Mouse (Mus musculus): ENCODE data around the gene Acmsd. TPM values are rescaled to one million over a fixed set of nuclear protein-coding genes. Genes with fewer than 3 reads are reported as not detected.

Gene Acmsd
- total and polyA plus RNA-seq, 2 experiments from 2014 or later, result not detected

GRCm38 (mm10) chr1:127785882-127786281, 56.7 kb downstream of the Acmsd start:
- H3K4me2 ChIP-seq (ENCODE audit: low read depth, low read length), result no peak overlapping the region
- no peaks in the 10 kb centered on the region for H3K27me3 ChIP-seq (ENCODE audit: insufficient read depth, low read length)
- TF ChIP-seq CTCF (IDR thresholded peaks at IDR 0.05; ENCODE audit: low read depth), result no peak
- no peak overlapping the region for H3K4me3 ChIP-seq (ENCODE audit: low read length)
- no peaks in the 10 kb centered on the region for H3K4me1 ChIP-seq (ENCODE audit: insufficient read depth, low read length)
- H3K27ac ChIP-seq, result no peak overlapping the region
- no peak overlapping the region for H3K9ac ChIP-seq (replicated peaks; ENCODE audit: low read length)
- no peak for DNase-seq (ENCODE audit: low spot score)
- H3K9me3 ChIP-seq (ENCODE audit: low read length), result no peaks in the 10 kb centered on the region
- 62% methylated on average over 1 of the region's 1 CpGs for WGBS
- no peaks in the 10 kb centered on the region for H3K36me3 ChIP-seq (ENCODE audit: insufficient read depth, low read length)
- no peak for ATAC-seq

- 87% methylated on average over 6 of the region's 6 CpGs for WGBS
- no peak overlapping the region for H3K4me2 ChIP-seq (ENCODE audit: low read depth, low read length)
- no peak for ATAC-seq
- no peaks in the 10 kb centered on the region for H3K9me3 ChIP-seq (ENCODE audit: low read length)
- H3K27ac ChIP-seq, result no peak overlapping the region
- no peak for DNase-seq (ENCODE audit: low spot score)
- no peak overlapping the region for H3K4me3 ChIP-seq (ENCODE audit: low read length)
- no peaks in the 10 kb centered on the region for H3K27me3 ChIP-seq (ENCODE audit: insufficient read depth, low read length)
- H3K9ac ChIP-seq (replicated peaks; ENCODE audit: low read length), result no peak overlapping the region
- H3K36me3 ChIP-seq (ENCODE audit: insufficient read depth, low read length), result no peaks in the 10 kb centered on the region; the same call in 1 of the 2 replicates
- TF ChIP-seq CTCF (IDR thresholded peaks at IDR 0.05; ENCODE audit: low read depth), result no peak
- H3K4me1 ChIP-seq (ENCODE audit: insufficient read depth, low read length), result no peaks in the 10 kb centered on the region
Measured at GRCm38 (mm10) chr1:127788943-127789342, 59.7 kb downstream of the Acmsd start.

GRCm38 (mm10) chr1:127793459-127793858, 64.2 kb downstream of the Acmsd start:
- Histone ChIP-seq H3K4me3 (ENCODE audit: low read length) (no peak overlapping the region), H3K27ac (no peak overlapping the region), H3K9me3 (ENCODE audit: low read length) (no peaks in the 10 kb centered on the region), H3K36me3 (ENCODE audit: insufficient read depth, low read length) (no peaks in the 10 kb centered on the region; the same call in 1 of the 2 replicates), H3K4me1 (ENCODE audit: insufficient read depth, low read length) (no peaks in the 10 kb centered on the region), H3K4me2 (ENCODE audit: low read depth, low read length) (no peak overlapping the region), H3K9ac (replicated peaks; ENCODE audit: low read length) (no peak overlapping the region), H3K27me3 (ENCODE audit: insufficient read depth, low read length) (no peaks in the 10 kb centered on the region)
- ATAC-seq (no peak), DNase-seq (ENCODE audit: low spot score) (no peak)
- TF ChIP-seq CTCF (IDR thresholded peaks at IDR 0.05; ENCODE audit: low read depth), result no peak
- WGBS, result 92% methylated on average over 1 of the region's 1 CpGs

- ATAC-seq, result no peak
- no peaks in the 10 kb centered on the region for H3K9me3 ChIP-seq (ENCODE audit: low read length)
- H3K27me3 ChIP-seq (ENCODE audit: insufficient read depth, low read length), result no peaks in the 10 kb centered on the region
- H3K4me3 ChIP-seq (ENCODE audit: low read length), result no peak overlapping the region
- H3K27ac ChIP-seq, result no peak overlapping the region
- no peak for DNase-seq (ENCODE audit: low spot score)
- WGBS, result 88% methylated on average over 6 of the region's 6 CpGs
- H3K9ac ChIP-seq (replicated peaks; ENCODE audit: low read length), result no peak overlapping the region
- H3K4me2 ChIP-seq (ENCODE audit: low read depth, low read length), result no peak overlapping the region
- H3K4me1 ChIP-seq (ENCODE audit: insufficient read depth, low read length), result no peaks in the 10 kb centered on the region
- TF ChIP-seq CTCF (IDR thresholded peaks at IDR 0.05; ENCODE audit: low read depth), result no peak
- peaks cover 4% of the 10 kb centered on the region; the same call in 1 of the 2 replicates for H3K36me3 ChIP-seq (ENCODE audit: insufficient read depth, low read length)
Measured at GRCm38 (mm10) chr1:127795087-127795769, 66.0 kb downstream of the Acmsd start.

GRCm38 (mm10) chr1:127796341-127796740, 67.1 kb downstream of the Acmsd start:
- TF ChIP-seq CTCF (IDR thresholded peaks at IDR 0.05; ENCODE audit: low read depth), result no peak
- Histone ChIP-seq H3K4me3 (ENCODE audit: low read length) (no peak overlapping the region), H3K4me1 (ENCODE audit: insufficient read depth, low read length) (no peaks in the 10 kb centered on the region), H3K9ac (replicated peaks; ENCODE audit: low read length) (no peak overlapping the region), H3K36me3 (ENCODE audit: insufficient read depth, low read length) (peaks cover 4% of the 10 kb centered on the region; the same call in 1 of the 2 replicates), H3K27ac (no peak overlapping the region), H3K27me3 (ENCODE audit: insufficient read depth, low read length) (no peaks in the 10 kb centered on the region), H3K4me2 (ENCODE audit: low read depth, low read length) (no peak overlapping the region), H3K9me3 (ENCODE audit: low read length) (no peaks in the 10 kb centered on the region)
- ATAC-seq, result no peak
- DNase-seq (ENCODE audit: low spot score), result no peak
- WGBS, result 81% methylated on average over 4 of the region's 4 CpGs

GRCm38 (mm10) chr1:127796752-127797151, 67.5 kb downstream of the Acmsd start:
- TF ChIP-seq CTCF (IDR thresholded peaks at IDR 0.05; ENCODE audit: low read depth), result no peak
- 85% methylated on average over 1 of the region's 1 CpGs for WGBS
- no peak for ATAC-seq

GRCm38 (mm10) chr1:127802916-127803315, 73.7 kb downstream of the Acmsd start:
- no peaks in the 10 kb centered on the region for H3K4me1 ChIP-seq (ENCODE audit: insufficient read depth, low read length)
- peaks cover 26% of the 10 kb centered on the region for H3K36me3 ChIP-seq (ENCODE audit: insufficient read depth, low read length)
- H3K27ac ChIP-seq, result no peak overlapping the region
- no peak overlapping the region for H3K4me2 ChIP-seq (ENCODE audit: low read depth, low read length)
- TF ChIP-seq CTCF (IDR thresholded peaks at IDR 0.05; ENCODE audit: low read depth), result no peak
- no peak overlapping the region for H3K9ac ChIP-seq (replicated peaks; ENCODE audit: low read length)
- DNase-seq (ENCODE audit: low spot score) (no peak), ATAC-seq (no peak)
- H3K27me3 ChIP-seq (ENCODE audit: insufficient read depth, low read length), result no peaks in the 10 kb centered on the region
- no peaks in the 10 kb centered on the region for H3K9me3 ChIP-seq (ENCODE audit: low read length)
- H3K4me3 ChIP-seq (ENCODE audit: low read length), result no peak overlapping the region
- 89% methylated on average over 8 of the region's 8 CpGs for WGBS

More at GRCm38 (mm10) chr1:127796752-127797151, 67.5 kb downstream of the Acmsd start:
- peaks cover 4% of the 10 kb centered on the region; the same call in 1 of the 2 replicates for H3K36me3 ChIP-seq (ENCODE audit: insufficient read depth, low read length)
- H3K9ac ChIP-seq (replicated peaks; ENCODE audit: low read length), result no peak overlapping the region
- H3K4me2 ChIP-seq (ENCODE audit: low read depth, low read length), result no peak overlapping the region
- H3K4me1 ChIP-seq (ENCODE audit: insufficient read depth, low read length), result no peaks in the 10 kb centered on the region
- no peak overlapping the region for H3K27ac ChIP-seq
- H3K4me3 ChIP-seq (ENCODE audit: low read length), result no peak overlapping the region
- H3K27me3 ChIP-seq (ENCODE audit: insufficient read depth, low read length), result no peaks in the 10 kb centered on the region
- no peaks in the 10 kb centered on the region for H3K9me3 ChIP-seq (ENCODE audit: low read length)
- no peak for DNase-seq (ENCODE audit: low spot score)

Measured in hindbrain, postnatal 0 days (tissue).